Mouse (Mus musculus) A20 (cell line): ENCODE measurements at regions not wholly inside any gene's neighbourhood (a gene's known extent, or its start where the extent isn't known, plus 50 kb on each side); places are given as distances from the start of the nearest gene placed in this dataset.

Experiments
- DNase-seq: peaks from one replicate; pipeline ENCODE4 v3.0.0-alpha.2; 2011; ENCODE audit warnings: low read depth, low spot score

DNA sequence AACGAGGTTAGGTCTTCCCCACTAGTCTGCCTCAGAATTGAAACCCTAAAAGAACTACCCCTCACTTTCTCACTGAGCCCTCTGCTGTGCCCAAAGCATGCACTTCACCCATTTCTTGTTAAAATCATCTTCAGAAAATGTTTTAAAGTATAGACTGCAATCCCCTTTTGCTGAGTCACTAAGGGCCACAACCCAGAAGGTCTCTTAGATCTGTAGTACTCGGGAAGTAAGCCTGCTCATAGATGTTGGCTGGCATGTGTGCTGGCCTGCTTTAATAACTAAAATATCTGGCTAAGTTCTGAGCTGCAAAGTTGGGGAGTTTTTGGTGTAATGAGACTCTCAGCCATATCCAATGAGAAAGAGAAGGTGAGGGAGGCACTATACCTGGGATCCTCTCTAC is 329.9 kb downstream of the Insc start:
- no peak for DNase-seq

DNA sequence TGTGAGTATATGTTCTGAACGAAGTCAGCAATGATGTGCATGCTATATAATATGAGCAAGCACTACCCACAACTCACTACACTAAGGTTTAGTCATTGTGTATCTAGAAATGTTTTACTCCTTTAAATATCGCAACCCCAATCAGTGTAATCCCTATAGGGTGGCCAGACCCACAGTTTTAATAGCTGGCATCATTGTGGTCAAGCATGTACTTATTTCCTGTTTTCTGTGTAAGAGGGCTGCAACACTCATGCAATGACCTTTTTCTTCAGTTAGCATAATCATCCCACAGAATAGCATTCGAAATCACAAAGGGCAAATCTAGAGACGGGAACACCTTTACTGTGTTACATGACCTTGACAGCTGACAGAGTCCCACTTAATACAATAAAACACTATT is 333.3 kb downstream of the Insc start:
- no peak for DNase-seq

DNA sequence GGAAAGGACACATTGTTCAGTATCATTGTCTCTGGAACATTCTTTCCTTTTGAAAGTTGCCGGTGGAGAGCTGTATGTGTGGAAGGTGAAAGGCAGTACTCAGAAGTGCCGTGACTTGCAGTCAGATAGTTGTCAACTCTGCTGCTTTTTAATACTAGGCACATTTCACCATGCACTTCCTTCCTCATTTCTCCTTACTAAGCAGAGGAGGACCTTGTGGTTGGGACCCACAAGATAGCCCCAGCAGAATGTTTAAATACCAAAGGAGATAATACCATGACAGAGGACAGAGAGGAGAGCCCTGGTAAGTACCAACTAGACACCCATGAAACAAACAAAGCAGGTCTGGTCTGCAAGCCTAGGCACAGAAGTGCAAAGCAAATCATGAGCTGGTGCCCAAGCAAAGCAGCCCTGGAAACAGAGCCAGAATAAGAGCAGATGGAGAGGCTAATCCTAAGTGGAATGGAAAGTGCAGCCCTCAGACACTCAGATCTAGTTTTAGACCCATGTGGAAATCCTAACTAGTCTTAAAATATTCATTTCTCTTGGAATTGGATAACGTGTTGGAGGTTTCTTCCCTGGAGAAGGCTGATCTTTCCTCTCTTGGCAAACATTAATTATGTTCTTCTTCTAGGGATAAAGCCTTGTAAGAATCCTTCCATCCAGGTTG is 341.4 kb downstream of the Insc start:
- DNase-seq, result no peak

GRCm38 (mm10) chr7:115086542-115087448 is 343.3 kb downstream of the Insc start:
- no peak for DNase-seq

DNA sequence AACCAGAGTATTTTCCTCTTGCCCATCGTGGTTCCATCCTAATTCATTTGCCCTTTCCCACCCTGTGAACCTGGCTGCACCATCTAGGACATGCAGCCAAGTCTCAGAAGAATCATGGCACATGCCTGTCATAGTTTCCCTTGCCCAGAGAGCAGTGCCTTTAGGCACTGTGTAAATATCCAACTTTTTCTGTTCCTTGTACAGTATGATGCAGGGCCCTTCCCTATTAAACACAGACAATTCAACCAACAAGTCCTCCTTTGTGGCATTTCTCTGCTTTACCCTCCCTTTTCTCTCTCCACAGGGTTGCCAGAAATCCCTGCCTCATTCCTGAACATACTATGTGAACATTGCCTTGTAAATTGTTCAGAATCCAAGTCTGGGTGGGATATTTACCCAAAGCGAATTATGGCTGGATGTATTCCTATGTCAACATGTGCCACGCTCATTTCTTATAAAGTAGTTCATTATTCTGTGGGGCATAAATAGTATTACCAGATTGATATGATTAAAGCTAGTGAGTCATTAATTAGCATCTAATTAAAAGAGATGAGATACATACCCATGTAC is 349.1 kb downstream of the Insc start:
- DNase-seq, result no peak

DNA sequence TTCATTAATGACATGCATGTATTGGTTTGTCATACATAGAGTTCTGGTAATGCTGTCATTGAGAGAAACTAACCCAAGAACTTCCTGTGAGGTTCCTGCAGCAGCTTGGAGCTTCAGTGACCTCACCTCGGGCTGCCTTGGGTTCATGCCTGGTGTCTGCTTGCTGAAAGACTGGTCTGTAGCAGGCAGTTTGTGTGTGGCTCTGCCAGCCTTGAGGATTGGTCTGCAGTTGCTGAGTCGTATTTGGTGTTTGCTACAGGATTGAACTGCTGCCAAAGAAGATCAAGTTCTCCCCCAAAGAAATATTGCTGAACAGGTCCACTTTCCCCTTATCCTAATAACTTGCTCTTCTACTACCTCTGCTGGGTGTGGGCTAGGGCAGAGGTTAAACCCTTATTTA is 362.5 kb downstream of the Insc start:
- DNase-seq, result no peak

DNA sequence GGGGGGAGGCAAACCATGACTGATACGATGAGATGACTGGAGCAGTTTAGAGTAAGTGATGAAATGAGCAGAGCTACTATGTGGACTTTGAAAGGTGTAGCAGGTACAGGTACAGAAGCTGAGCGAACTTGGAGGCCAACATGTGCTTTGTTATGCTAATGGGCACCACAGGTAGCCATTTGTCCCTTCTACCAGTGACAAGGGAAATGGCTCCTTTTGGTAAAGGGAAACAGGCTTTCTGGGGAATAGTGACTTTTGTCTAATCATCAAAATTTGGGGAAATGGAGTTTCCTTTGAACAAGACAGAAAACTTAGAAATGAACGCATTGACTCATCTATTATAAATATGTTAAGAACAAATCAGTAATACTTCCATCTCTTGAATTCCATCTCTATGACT is 368.8 kb downstream of the Insc start:
- DNase-seq, result no peak

GRCm38 (mm10) chr7:115123283-115123682 is 379.8 kb downstream of the Insc start:
- no peak for DNase-seq

GRCm38 (mm10) chr7:115129001-115129400 is 385.5 kb downstream of the Insc start:
- no peak for DNase-seq

GRCm38 (mm10) chr7:115131259-115131969 is 387.9 kb downstream of the Insc start:
- no peak for DNase-seq

DNA sequence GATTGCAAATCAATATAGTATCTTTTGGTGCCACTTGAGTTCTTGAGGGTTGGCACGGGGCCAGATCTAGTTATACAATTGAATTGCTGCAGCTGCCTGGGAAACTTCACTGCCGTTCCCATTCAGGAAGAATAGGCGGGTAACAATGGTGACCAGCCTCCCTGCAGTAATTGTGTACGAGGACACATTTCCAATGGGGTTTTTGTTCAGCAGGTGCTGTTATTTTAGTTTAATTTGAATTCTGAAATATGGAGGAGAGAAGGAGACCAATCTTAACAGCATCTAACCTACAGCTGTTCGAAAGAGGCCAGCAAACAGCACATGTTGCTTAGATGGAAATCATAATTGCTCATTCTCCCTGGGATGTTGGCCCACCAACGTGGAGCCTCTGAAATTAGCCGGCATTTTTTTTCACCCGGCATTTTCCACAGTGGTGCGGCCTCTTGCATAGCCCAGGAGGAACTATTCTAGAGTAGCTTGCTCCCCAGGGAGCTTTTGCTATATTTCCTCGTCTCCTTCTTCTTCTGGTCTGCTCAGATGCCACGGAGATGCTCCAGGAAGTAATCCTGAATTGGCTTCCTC is 388.6 kb downstream of the Insc start:
- no peak for DNase-seq

DNA sequence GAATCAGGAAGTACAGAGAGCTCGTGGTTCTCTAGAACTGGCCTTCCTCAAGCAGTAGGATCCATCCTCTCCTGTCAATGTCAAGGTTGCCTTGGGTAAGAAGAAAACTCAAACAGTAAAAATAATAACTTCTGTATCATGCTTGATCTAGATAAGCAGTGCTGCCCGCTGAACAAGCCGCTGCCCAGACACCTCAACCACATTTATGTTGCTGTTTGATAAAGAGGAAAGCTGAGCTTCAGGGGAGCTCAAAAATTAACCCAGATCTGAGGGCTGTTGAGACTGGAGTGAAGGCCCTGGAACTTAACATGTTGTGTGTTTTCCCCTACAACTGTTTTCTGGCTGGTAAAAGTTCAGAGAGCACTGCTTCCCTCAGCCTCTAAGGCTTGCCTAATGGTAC is 389.1 kb downstream of the Insc start:
- DNase-seq, result no peak

- no peak for DNase-seq
Observed at GRCm38 (mm10) chr7:115134926-115135575, 391.6 kb downstream of the Insc start.

DNA sequence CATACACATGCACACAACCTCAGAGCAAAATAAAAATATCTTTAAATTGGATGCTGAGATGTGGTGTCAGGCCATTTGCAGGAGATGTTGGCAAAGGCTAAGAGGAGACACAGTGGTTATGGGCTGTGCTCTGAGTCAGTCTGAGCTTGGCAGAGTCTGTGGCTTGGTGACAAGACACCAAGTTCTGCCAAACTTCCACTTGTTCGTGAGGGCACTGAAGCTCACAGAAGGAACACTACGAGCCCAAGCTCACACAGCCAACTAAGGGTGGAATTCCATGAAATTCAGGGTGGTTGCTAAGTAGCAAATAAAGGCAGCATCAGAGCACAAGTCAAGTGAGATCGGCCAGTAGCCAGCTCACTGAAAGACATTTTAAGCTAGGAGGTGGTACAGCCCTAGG is 396.8 kb downstream of the Insc start:
- no peak for DNase-seq

DNA sequence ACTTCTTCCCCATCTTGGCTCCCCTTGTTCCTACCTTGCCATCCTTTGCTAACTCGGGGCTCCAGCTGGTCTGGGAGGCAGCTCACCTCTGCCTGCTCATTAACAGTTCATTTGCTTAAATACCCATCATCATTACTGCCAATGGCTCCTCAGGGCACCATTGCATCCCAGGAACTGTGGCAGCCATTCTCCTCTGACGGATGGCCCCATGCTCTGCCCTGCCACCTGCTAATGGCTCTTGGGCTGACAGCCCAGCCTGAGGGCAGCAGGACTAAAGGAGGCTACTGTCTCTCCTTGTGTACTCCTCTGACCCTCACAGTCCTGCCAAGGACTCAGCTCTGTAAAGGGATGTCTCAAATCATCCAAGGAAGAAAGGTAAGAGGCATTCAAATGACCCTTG is 398.7 kb downstream of the Insc start:
- no peak for DNase-seq

- no peak for DNase-seq
Observed at GRCm38 (mm10) chr7:115144947-115145346, 401.5 kb downstream of the Insc start.

GRCm38 (mm10) chr7:115147352-115147977 is 404.0 kb downstream of the Insc start:
- DNase-seq, result no peak

DNA sequence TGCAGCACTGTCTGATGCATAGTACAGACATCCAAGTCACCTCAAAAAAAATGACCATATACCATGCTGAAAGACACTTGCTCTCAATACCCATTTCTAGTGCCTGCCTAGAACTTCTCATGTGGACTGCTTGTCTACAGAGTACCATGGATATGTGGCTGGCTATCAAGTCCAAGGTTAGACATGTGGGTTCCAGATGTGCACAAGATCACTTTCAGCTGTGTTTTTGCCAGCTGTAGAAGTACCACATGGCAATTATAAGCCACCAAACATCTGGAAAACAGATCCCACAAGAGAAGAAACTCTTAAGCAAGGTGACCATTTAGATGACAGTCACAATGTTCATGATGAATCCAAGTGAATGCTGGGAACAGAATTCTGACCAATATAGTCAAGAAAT is 409.8 kb downstream of the Insc start:
- DNase-seq, result no peak

DNA sequence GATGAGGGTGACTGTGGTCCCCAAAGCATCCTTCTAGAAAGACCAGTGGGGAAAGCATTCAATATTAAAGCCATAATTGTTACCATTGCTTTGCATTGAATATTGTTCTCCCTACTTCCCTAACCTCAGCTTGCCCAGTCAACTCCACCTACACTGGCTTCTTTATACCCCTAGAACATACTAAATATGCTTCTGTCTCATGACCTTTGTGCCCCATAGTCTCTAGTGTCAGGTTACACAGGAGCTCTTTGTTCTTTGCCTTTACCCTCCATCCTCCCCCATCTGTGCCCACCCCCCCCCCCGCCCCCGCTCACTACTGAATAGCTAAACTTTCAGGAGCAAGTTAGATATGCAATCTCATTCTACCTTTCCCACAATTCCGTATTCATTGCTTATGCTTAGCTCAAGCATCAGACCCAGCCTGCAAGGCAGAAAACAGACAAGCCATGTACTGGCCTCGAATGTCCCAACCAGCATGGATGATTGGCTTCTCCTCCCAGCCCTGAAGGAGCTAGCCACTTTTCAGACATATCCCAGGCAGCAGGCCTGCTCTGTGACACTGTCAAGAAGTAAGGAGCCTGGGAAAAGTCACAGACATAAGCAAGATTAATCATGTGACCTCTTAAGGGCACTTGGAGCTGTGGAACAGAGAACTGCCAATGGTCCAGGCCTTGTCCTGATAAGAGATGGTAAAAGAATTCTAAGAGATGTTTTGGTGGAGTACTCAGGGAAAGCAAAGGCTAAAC is 410.4 kb downstream of the Insc start:
- no peak for DNase-seq

DNA sequence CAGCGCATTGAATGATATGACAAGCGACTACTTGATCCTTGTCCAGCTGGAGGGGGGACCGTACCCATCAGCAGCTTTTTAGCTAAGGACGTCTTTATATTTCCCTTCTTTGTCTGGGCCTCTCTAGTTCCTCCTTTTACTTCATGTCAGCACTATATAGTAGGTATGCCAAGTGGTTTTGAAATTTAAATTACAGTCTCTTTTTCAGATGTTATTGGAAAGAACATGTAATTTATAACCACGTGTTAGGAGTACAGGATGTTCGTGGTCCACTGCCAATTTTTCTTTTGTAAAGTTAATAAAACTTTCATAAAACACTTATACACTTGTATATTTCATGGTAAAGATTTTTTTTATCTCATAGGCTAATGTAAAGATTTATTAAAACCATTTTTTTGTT is 426.5 kb downstream of the Insc start:
- DNase-seq, result no peak
